Mouse (Mus musculus) forebrain, embryonic 11.5 days (tissue): ENCODE data around the gene Smim14. TPM values are rescaled to one million over a fixed set of nuclear protein-coding genes. Genes with fewer than 3 reads are reported as not detected.

ENCODE experiments used
- ATAC-seq: fragments of 200-750 bp; cut with Nextera tagmentation; replicated peaks from 2 replicates; pipeline ENCODE4 v1.8.0; 2017; ENCODE audit warnings: moderate TSS enrichment; ENCODE audit not compliant: low FRiP score
- DNase-seq: peaks from one replicate; pipeline ENCODE4 v3.0.0-alpha.2; 2017; ENCODE audit warnings: low spot score
- H3K27ac ChIP-seq: fragments of 300-500 bp; sonication (generic); 2 replicates; pipeline ENCODE4 v1.5.1; 2014; ENCODE audit warnings: low read depth, low read length
- H3K27me3 ChIP-seq: fragments of 300-500 bp; sonication (generic); 2 replicates; pipeline ENCODE4 v1.6.1; 2014; ENCODE audit warnings: mild to moderate bottlenecking, low read length, mixed read lengths; ENCODE audit not compliant: control insufficient read depth, insufficient read depth
- H3K36me3 ChIP-seq: fragments of 300-500 bp; sonication (generic); 2 replicates; pipeline ENCODE4 v1.6.1; 2014; ENCODE audit warnings: mild to moderate bottlenecking, low read length, moderate library complexity, mixed read lengths; ENCODE audit not compliant: control insufficient read depth, insufficient read depth
- H3K4me1 ChIP-seq: fragments of 300-500 bp; sonication (generic); replicated peaks from 2 replicates; pipeline ENCODE4 v1.6.1; 2014; ENCODE audit warnings: low read length, mixed read lengths; ENCODE audit not compliant: control insufficient read depth, insufficient read depth
- H3K4me2 ChIP-seq: fragments of 300-500 bp; sonication (generic); 2 replicates; pipeline ENCODE4 v1.6.1; 2014; ENCODE audit warnings: low read depth, mild to moderate bottlenecking, low read length, moderate library complexity, mixed read lengths; ENCODE audit not compliant: severe bottlenecking
- H3K4me3 ChIP-seq: fragments of 300-500 bp; sonication (generic); 2 replicates; pipeline ENCODE4 v1.5.1; 2014; ENCODE audit warnings: low read depth, low read length
- H3K9ac ChIP-seq: fragments of 300-500 bp; sonication (generic); 2 replicates; pipeline ENCODE4 v1.6.1; 2014; ENCODE audit warnings: low read length
- H3K9me3 ChIP-seq: fragments of 300-500 bp; sonication (generic); 2 replicates; pipeline ENCODE4 v1.6.1; 2016; ENCODE audit warnings: low read length, mixed read lengths; ENCODE audit not compliant: control insufficient read depth
- WGBS: fragments of 180-500 bp; shearing (Covaris S2); extraction: QIAGEN DNeasy Blood & Tissue Kit; methylation state at CpG from one replicate; pipeline ENCODE4 v1.1.7; 2014; 5-methylcytosine and 5-hydroxymethylcytosine counted together
- polyA plus RNA-seq: library from polyadenylated mRNA; unstranded; fragments of >200 nt; fragmentation: Nextera tagmentation; extraction: Ambion mirVana; gene quantifications from 2 replicates; pipeline ENCODE4 v1.2.1, GENCODE M21; 2014

The Smim14 gene
- polyA plus RNA-seq, 1 experiment from 2014 or later, result 71.9 TPM

- Histone ChIP-seq H3K9ac (no peak overlapping the region), H3K9me3 (no peaks in the 10 kb centered on the region), H3K36me3 (no peaks in the 10 kb centered on the region), H3K4me1 (no peaks in the 10 kb centered on the region; the same call in 1 of the 2 replicates), H3K27me3 (no peaks in the 10 kb centered on the region), H3K4me3 (no peak overlapping the region), H3K4me2 (no peak overlapping the region), H3K27ac (no peak overlapping the region)
- no peak for DNase-seq
- ATAC-seq, result no peak
- 75% methylated on average over 5 of the region's 5 CpGs for WGBS
Observed at GRCm38 (mm10) chr5:65535457-65536067, 1.4 kb downstream of the Smim14 start.

- H3K4me3 ChIP-seq, result no peak overlapping the region
- H3K9me3 ChIP-seq, result no peaks in the 10 kb centered on the region
- H3K27ac ChIP-seq, result no peak overlapping the region
- H3K4me1 ChIP-seq, result no peaks in the 10 kb centered on the region; the same call in 1 of the 2 replicates
- H3K27me3 ChIP-seq, result no peaks in the 10 kb centered on the region
- no peak for ATAC-seq
- no peaks in the 10 kb centered on the region for H3K36me3 ChIP-seq
- no peak overlapping the region for H3K4me2 ChIP-seq
- 57% methylated on average over 4 of the region's 4 CpGs for WGBS
- no peak overlapping the region for H3K9ac ChIP-seq
- no peak for DNase-seq
Observed at GRCm38 (mm10) chr5:65534496-65534895, 2.5 kb downstream of the Smim14 start.

- Histone ChIP-seq H3K9ac (no peak overlapping the region), H3K4me1 (peaks cover 4% of the 10 kb centered on the region; the same call in 1 of the 2 replicates), H3K4me3 (no peak overlapping the region), H3K27me3 (no peaks in the 10 kb centered on the region), H3K27ac (no peak overlapping the region), H3K9me3 (no peaks in the 10 kb centered on the region), H3K36me3 (no peaks in the 10 kb centered on the region), H3K4me2 (no peak overlapping the region)
- WGBS, result 68% methylated on average over 3 of the region's 3 CpGs
- no peak for DNase-seq
- ATAC-seq, result no peak
Observed at GRCm38 (mm10) chr5:65531283-65531682, 5.7 kb downstream of the Smim14 start.

- Histone ChIP-seq H3K27me3 (no peaks in the 10 kb centered on the region), H3K9me3 (no peaks in the 10 kb centered on the region), H3K36me3 (no peaks in the 10 kb centered on the region), H3K4me2 (no peak overlapping the region), H3K27ac (no peak overlapping the region), H3K4me3 (no peak overlapping the region), H3K9ac (no peak overlapping the region), H3K4me1 (peaks cover 4% of the 10 kb centered on the region; the same call in 1 of the 2 replicates)
- 3% methylated on average over 8 of the region's 8 CpGs for WGBS
- ATAC-seq (no peak; the same call in 1 of the 2 replicates), DNase-seq (no peak)
Observed at GRCm38 (mm10) chr5:65525674-65526443, 11.1 kb downstream of the Smim14 start.

- no peaks in the 10 kb centered on the region for H3K9me3 ChIP-seq
- ATAC-seq (no peak), DNase-seq (no peak)
- no peak overlapping the region for H3K9ac ChIP-seq
- H3K27me3 ChIP-seq, result no peaks in the 10 kb centered on the region
- H3K27ac ChIP-seq, result no peak overlapping the region
- peaks cover 4% of the 10 kb centered on the region; the same call in 1 of the 2 replicates for H3K4me1 ChIP-seq
- no peak overlapping the region for H3K4me2 ChIP-seq
- 70% methylated on average over 4 of the region's 4 CpGs for WGBS
- no peak overlapping the region for H3K4me3 ChIP-seq
- H3K36me3 ChIP-seq, result no peaks in the 10 kb centered on the region
Observed at GRCm38 (mm10) chr5:65524831-65525230, 12.2 kb downstream of the Smim14 start.

GRCm38 (mm10) chr5:65521803-65522202 lies 15.2 kb downstream of the Smim14 start:
- no peaks in the 10 kb centered on the region for H3K9me3 ChIP-seq
- WGBS, result 90% methylated on average over 1 of the region's 1 CpGs
- no peaks in the 10 kb centered on the region for H3K4me1 ChIP-seq
- no peaks in the 10 kb centered on the region for H3K27me3 ChIP-seq
- ATAC-seq (no peak), DNase-seq (no peak)
- no peak overlapping the region for H3K9ac ChIP-seq
- H3K36me3 ChIP-seq, result no peaks in the 10 kb centered on the region
- no peak overlapping the region for H3K4me2 ChIP-seq
- no peak overlapping the region for H3K27ac ChIP-seq
- H3K4me3 ChIP-seq, result no peak overlapping the region

- H3K27ac ChIP-seq, result no peak overlapping the region
- no peak for ATAC-seq
Observed at GRCm38 (mm10) chr5:65514635-65515278, 22.2 kb downstream of the Smim14 start.

GRCm38 (mm10) chr5:65513506-65513905 lies 23.5 kb downstream of the Smim14 start:
- Histone ChIP-seq H3K27ac (no peak overlapping the region), H3K9ac (no peak overlapping the region), H3K27me3 (no peaks in the 10 kb centered on the region), H3K36me3 (no peaks in the 10 kb centered on the region), H3K4me3 (no peak overlapping the region), H3K4me2 (no peak overlapping the region), H3K9me3 (no peaks in the 10 kb centered on the region), H3K4me1 (no peaks in the 10 kb centered on the region)
- ATAC-seq (no peak), DNase-seq (no peak)
- WGBS, result 87% methylated on average over 3 of the region's 3 CpGs

More at GRCm38 (mm10) chr5:65514635-65515278, 22.2 kb downstream of the Smim14 start:
- no peaks in the 10 kb centered on the region for H3K4me1 ChIP-seq
- no peak overlapping the region for H3K9ac ChIP-seq
- no peaks in the 10 kb centered on the region for H3K27me3 ChIP-seq
- DNase-seq, result no peak
- H3K4me2 ChIP-seq, result no peak overlapping the region
- 69% methylated on average over 5 of the region's 5 CpGs for WGBS
- no peak overlapping the region for H3K4me3 ChIP-seq
- H3K36me3 ChIP-seq, result no peaks in the 10 kb centered on the region
- H3K9me3 ChIP-seq, result no peaks in the 10 kb centered on the region
